Mouse (Mus musculus): ENCODE measurements around the gene Ppp2r5c. TPM values are rescaled to one million over a fixed set of nuclear protein-coding genes. Genes with fewer than 3 reads are reported as not detected.

The Ppp2r5c gene
- polyA plus RNA-seq (2012; rRNA removed), result 117 and 136 TPM in 2 replicates

- H3K4me3 ChIP-seq (replicated peaks; ENCODE audit: insufficient read depth, low read depth, low read length), result peak within 1 kb of the TSS; percentile 87
- H3K4me1 ChIP-seq (ENCODE audit: control insufficient read depth, insufficient read depth, low read length), result peaks cover 5% of the 10 kb centered on the region; the same call in 1 of the 2 replicates
- TF ChIP-seq POLR2A (IDR thresholded peaks at IDR 0.05; ENCODE audit: borderline replicate concordance, insufficient read depth, low read length), result peak; percentile 50; the same call in 1 of the 2 replicates
- TF ChIP-seq CTCF (IDR thresholded peaks at IDR 0.05; ENCODE audit: borderline replicate concordance, insufficient read depth, low read depth, low read length), result no peak
- under 1% methylated on average over 82 of the region's 86 CpGs for WGBS
- DNase-seq, result peak; percentile 94 to 95
- peak within 1 kb of the TSS; percentile 76 for H3K27ac ChIP-seq (ENCODE audit: insufficient read depth, low read length)
- no peaks in the 10 kb centered on the region for H3K27me3 ChIP-seq (ENCODE audit: control insufficient read depth, insufficient read depth, low read length)
Measured at GRCm38 (mm10) chr12:110446290-110447170, at the start of gene Ppp2r5c. Gene Ppp2r5c, plus strand, starts transcription at chr12:110447120.

DNA sequence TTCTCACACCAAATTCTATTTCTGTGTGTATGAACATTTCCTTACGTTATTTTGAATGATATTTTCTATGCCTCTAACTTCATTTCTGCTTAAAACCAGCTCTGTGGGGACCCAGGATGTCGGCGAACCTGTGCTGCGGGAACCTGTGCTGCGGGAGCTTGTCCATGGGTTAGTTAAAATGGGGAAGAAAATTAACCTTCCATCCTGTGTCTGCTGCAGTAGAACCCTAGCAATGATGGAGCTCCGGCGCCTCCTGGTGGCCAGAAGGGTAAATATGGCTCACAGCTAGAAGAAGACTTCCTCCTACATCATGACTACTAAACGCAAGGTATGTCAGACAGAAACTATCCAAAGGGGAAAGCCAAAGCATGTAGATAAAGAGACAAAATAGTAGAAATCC is 48.6 kb upstream of the Ppp2r5c start:
- 17% methylated on average over 8 of the region's 8 CpGs for WGBS
- Histone ChIP-seq H3K4me3 (replicated peaks; ENCODE audit: insufficient read depth, low read depth, low read length) (no peak overlapping the region), H3K4me1 (ENCODE audit: control insufficient read depth, insufficient read depth, low read length) (no peaks in the 10 kb centered on the region), H3K27me3 (ENCODE audit: control insufficient read depth, insufficient read depth, low read length) (no peaks in the 10 kb centered on the region), H3K27ac (ENCODE audit: insufficient read depth, low read length) (no peak overlapping the region)
- peak; percentile 90 for TF ChIP-seq CTCF (IDR thresholded peaks at IDR 0.05; ENCODE audit: borderline replicate concordance, insufficient read depth, low read depth, low read length)
- TF ChIP-seq POLR2A (IDR thresholded peaks at IDR 0.05; ENCODE audit: borderline replicate concordance, insufficient read depth, low read length), result no peak
- peak; percentile 54 to 74 for DNase-seq

DNA sequence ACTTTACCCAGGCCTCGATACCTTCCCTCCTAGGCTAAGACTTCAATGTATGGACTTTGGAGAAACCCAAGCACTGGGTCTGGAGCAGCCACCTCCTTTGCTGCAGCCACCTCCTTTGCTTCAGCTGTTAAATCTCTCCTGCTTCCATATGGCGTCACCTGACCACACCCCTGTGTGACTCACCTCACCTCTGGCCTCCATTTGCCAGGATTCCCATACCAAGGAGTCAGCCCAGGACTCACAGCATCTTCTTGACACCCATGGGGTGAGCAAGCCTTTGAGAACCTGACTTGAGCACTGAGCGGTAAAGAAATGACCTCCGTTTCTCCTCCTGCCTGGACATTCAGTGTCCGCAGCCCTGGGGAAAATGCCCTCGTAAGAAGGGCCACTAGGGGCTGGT is 47.8 kb upstream of the Ppp2r5c start:
- Histone ChIP-seq H3K4me3 (replicated peaks; ENCODE audit: insufficient read depth, low read depth, low read length) (no peak overlapping the region), H3K27ac (ENCODE audit: insufficient read depth, low read length) (no peak overlapping the region), H3K27me3 (ENCODE audit: control insufficient read depth, insufficient read depth, low read length) (no peaks in the 10 kb centered on the region), H3K4me1 (ENCODE audit: control insufficient read depth, insufficient read depth, low read length) (no peaks in the 10 kb centered on the region)
- DNase-seq, result no peak
- 94% methylated on average over 6 of the region's 6 CpGs for WGBS
- no peak for TF ChIP-seq POLR2A (IDR thresholded peaks at IDR 0.05; ENCODE audit: borderline replicate concordance, insufficient read depth, low read length)
- no peak for TF ChIP-seq CTCF (IDR thresholded peaks at IDR 0.05; ENCODE audit: borderline replicate concordance, insufficient read depth, low read depth, low read length)

DNA sequence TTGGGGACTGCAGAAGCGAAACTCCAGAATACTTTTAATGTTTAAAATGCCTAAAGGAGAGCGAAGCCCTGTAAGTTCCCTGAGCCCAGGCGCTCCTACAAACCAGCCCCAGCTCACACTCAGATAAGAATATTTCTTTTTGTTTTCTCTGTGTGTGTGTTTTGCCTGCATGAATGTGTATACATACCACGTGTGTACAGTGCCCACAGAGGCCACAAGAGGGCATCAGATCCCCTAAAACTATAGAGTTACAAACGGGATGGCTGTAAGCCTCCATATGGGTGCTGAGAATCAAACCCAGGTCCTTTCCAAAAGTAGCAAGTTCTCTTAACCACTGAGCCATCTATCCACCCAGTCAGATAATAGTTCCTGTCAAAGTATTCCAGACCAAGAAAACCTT is 46.0 kb upstream of the Ppp2r5c start:
- H3K27ac ChIP-seq (ENCODE audit: insufficient read depth, low read length), result no peak overlapping the region
- H3K4me1 ChIP-seq (ENCODE audit: control insufficient read depth, insufficient read depth, low read length), result no peaks in the 10 kb centered on the region
- no peaks in the 10 kb centered on the region for H3K27me3 ChIP-seq (ENCODE audit: control insufficient read depth, insufficient read depth, low read length)
- WGBS, result 88% methylated on average over 5 of the region's 5 CpGs
- TF ChIP-seq POLR2A (IDR thresholded peaks at IDR 0.05; ENCODE audit: borderline replicate concordance, insufficient read depth, low read length) (no peak), CTCF (IDR thresholded peaks at IDR 0.05; ENCODE audit: borderline replicate concordance, insufficient read depth, low read depth, low read length) (no peak)
- no peak for DNase-seq
- H3K4me3 ChIP-seq (replicated peaks; ENCODE audit: insufficient read depth, low read depth, low read length), result no peak overlapping the region

DNA sequence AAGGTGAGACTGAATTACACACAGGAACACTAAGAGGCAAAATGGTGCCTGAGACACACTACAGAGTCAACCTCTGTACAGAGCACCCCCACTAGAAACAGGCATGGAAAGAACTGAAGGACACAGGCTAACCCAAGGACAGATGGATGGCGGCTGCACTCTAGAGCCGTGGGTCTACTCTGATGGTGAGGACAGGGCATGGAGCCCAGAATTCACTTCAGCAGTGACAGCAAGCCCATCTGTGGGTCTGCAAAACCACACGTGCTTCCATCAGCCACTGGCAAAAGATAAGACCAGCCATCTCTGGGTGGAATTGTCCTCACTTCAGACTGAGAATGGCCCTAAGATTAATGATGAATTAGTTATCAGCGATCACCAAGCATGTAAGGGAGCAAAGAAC is 45.0 kb upstream of the Ppp2r5c start:
- no peaks in the 10 kb centered on the region for H3K27me3 ChIP-seq (ENCODE audit: control insufficient read depth, insufficient read depth, low read length)
- H3K27ac ChIP-seq (ENCODE audit: insufficient read depth, low read length), result no peak overlapping the region
- WGBS, result 35% methylated on average over 4 of the region's 4 CpGs
- TF ChIP-seq CTCF (IDR thresholded peaks at IDR 0.05; ENCODE audit: borderline replicate concordance, insufficient read depth, low read depth, low read length) (no peak), POLR2A (IDR thresholded peaks at IDR 0.05; ENCODE audit: borderline replicate concordance, insufficient read depth, low read length) (no peak)
- no peaks in the 10 kb centered on the region for H3K4me1 ChIP-seq (ENCODE audit: control insufficient read depth, insufficient read depth, low read length)
- no peak overlapping the region for H3K4me3 ChIP-seq (replicated peaks; ENCODE audit: insufficient read depth, low read depth, low read length)
- no peak for DNase-seq

GRCm38 (mm10) chr12:110416244-110416643 is 30.7 kb upstream of the Ppp2r5c start:
- WGBS, result 13% methylated on average over 3 of the region's 3 CpGs
- no peak overlapping the region for H3K4me3 ChIP-seq (replicated peaks; ENCODE audit: insufficient read depth, low read depth, low read length)
- TF ChIP-seq POLR2A (IDR thresholded peaks at IDR 0.05; ENCODE audit: borderline replicate concordance, insufficient read depth, low read length) (no peak), CTCF (IDR thresholded peaks at IDR 0.05; ENCODE audit: borderline replicate concordance, insufficient read depth, low read depth, low read length) (peak; percentile 34; the same call in 1 of the 2 replicates)
- H3K4me1 ChIP-seq (ENCODE audit: control insufficient read depth, insufficient read depth, low read length), result peaks cover 3% of the 10 kb centered on the region; the same call in 1 of the 2 replicates
- H3K27me3 ChIP-seq (ENCODE audit: control insufficient read depth, insufficient read depth, low read length), result no peaks in the 10 kb centered on the region
- no peak for DNase-seq
- no peak overlapping the region for H3K27ac ChIP-seq (ENCODE audit: insufficient read depth, low read length)

DNA sequence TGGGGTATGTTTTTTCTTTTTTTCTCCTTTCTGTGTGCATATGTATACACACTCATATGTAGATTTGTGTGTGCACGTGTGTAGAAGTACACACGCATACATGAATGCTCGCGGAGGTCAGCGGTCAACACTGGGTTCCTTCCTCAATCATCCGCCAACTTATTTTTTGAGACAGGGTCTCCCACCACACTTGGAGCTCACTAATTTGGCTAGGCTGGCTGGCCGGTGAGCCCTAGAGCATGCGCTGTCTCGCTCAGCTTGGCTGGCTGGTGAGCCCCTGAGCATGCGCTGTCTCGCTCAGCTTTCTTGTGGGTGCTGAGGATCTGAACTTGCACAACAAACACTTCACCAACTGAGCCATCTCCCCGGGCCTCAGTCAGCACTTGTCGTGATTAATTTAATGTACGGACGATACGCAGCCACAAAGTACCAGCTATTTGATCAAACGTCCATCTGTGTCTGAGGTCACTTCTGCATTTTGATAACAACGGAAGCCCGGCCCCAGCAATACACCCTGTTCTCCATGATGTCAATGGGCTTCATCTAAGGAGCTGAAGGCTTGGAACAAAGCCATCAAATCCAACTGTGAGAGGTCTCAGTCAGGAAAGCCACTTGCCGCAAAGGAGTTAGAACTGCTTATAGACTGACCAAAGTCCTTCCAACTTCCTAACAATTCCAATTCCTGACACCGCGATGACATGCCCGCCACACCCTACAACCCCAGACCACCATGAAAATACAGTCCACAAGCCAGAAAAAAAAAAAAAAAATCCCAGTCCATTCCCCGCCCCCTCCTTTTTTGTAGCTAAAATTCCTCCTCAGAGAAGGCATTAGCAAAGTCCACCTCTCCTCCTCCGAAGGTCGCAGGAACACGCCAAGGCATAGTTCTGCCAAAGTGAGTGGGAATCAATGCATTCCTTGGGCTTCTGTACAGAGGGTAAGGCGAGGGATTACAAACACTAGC is 29.6 kb upstream of the Ppp2r5c start:
- Histone ChIP-seq H3K4me1 (ENCODE audit: control insufficient read depth, insufficient read depth, low read length) (peaks cover 3% of the 10 kb centered on the region; the same call in 1 of the 2 replicates), H3K27ac (ENCODE audit: insufficient read depth, low read length) (no peak overlapping the region), H3K4me3 (replicated peaks; ENCODE audit: insufficient read depth, low read depth, low read length) (peak overlapping the region; percentile 18), H3K27me3 (ENCODE audit: control insufficient read depth, insufficient read depth, low read length) (no peaks in the 10 kb centered on the region)
- TF ChIP-seq POLR2A (IDR thresholded peaks at IDR 0.05; ENCODE audit: borderline replicate concordance, insufficient read depth, low read length), result no peak
- TF ChIP-seq CTCF (IDR thresholded peaks at IDR 0.05; ENCODE audit: borderline replicate concordance, insufficient read depth, low read depth, low read length), result no peak
- WGBS, result 51% methylated on average over 28 of the region's 28 CpGs
- DNase-seq, result no peak
